Mouse (Mus musculus): ENCODE results near the gene Ppm1l.

- TF ChIP-seq POLR2AphosphoS2 (IDR thresholded peaks at IDR 0.05; ENCODE audit: insufficient read length, low read depth) (no peak), POLR2A (IDR thresholded peaks at IDR 0.05; ENCODE audit: insufficient read length, low read depth) (no peak), TCF12 (IDR thresholded peaks at IDR 0.05; ENCODE audit: insufficient read depth, poor library complexity, severe bottlenecking) (no peak), USF1 (IDR thresholded peaks at IDR 0.05; ENCODE audit: low read depth) (no peak), MAX (IDR thresholded peaks at IDR 0.05; ENCODE audit: low read depth) (no peak), E2F4 (IDR thresholded peaks at IDR 0.05; ENCODE audit: insufficient read depth) (no peak), REST (IDR thresholded peaks at IDR 0.05; ENCODE audit: insufficient read depth, insufficient read length) (no peak), MYOD1 (IDR thresholded peaks at IDR 0.05; ENCODE audit: control insufficient read depth in 1 of 3, insufficient read length in 2 of 3, low read depth in 2 of 3) (no peak), MYOG (IDR thresholded peaks at IDR 0.05; ENCODE audit: control insufficient read depth in 1 of 3, insufficient read depth in 1 of 3, insufficient read length in 2 of 3, low read depth in 2 of 3) (no peak), SRF (IDR thresholded peaks at IDR 0.05; ENCODE audit: control insufficient read depth, insufficient read length, low read depth) (no peak)
Measured at GRCm38 (mm10) chr3:69559975-69560330, 243.3 kb downstream of the Ppm1l start.

Measured in myocyte (in vitro differentiated cells).